Mouse (Mus musculus): ENCODE measurements around the gene Eprs. TPM values are rescaled to one million over a fixed set of nuclear protein-coding genes. Genes with fewer than 3 reads are reported as not detected.

The Eprs gene
- polyA plus RNA-seq, 1 experiment, result 5.0 TPM

DNA sequence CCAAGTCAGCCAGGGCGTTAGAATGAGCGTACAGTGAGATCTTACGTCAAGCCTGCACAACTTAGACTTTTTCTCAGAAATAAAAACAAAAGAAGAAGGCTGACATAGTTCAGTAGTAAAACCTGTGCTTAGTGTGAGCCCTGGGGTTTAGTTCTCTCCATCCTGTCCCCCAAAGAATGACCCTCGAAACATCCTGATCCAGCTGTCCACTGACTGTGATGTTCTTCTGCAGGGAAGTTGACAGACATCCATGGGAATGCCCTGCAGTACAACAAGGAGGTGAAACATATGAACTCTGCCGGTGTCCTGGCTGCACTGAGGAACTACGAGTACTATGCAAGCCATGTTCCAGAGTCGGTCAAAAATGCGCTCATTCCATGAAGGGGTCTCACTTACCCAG, 6.6 kb upstream of the Eprs start:
- WGBS, result 94% methylated on average over 8 of the region's 8 CpGs
- Histone ChIP-seq H3K4me1 (ENCODE audit: control insufficient read depth, insufficient read depth, insufficient read length) (no peaks in the 10 kb centered on the region), H3K27me3 (ENCODE audit: control insufficient read depth, insufficient read depth, low read length) (no peaks in the 10 kb centered on the region), H3K36me3 (ENCODE audit: control insufficient read depth, insufficient read depth, low read length) (peaks cover 3% of the 10 kb centered on the region; the same call in 1 of the 2 replicates), H3K27ac (ENCODE audit: insufficient read depth, low read length) (no peak overlapping the region), H3K4me3 (ENCODE audit: extremely low read depth, insufficient read depth, insufficient read length) (no peak overlapping the region)
- TF ChIP-seq POLR2A (IDR thresholded peaks at IDR 0.05; ENCODE audit: low read depth, low read length) (no peak), CTCF (IDR thresholded peaks at IDR 0.05; ENCODE audit: extremely low read depth, insufficient read depth, insufficient read length, insufficient replicate concordance) (no peak)
- no peak for DNase-seq (ENCODE audit: low read depth in 1 of 2, low spot score in 2 of 2)

- no peak for DNase-seq (ENCODE audit: low read depth in 1 of 2, low spot score in 2 of 2)
- WGBS, result 85% methylated on average over 4 of the region's 4 CpGs
Measured at GRCm38 (mm10) chr1:185358211-185358610, 4.6 kb upstream of the Eprs start.

GRCm38 (mm10) chr1:185363526-185364182, 810 bp downstream of the Eprs start:
- 2% methylated on average over 22 of the region's 22 CpGs for WGBS
- no peak for TF ChIP-seq CTCF (IDR thresholded peaks at IDR 0.05; ENCODE audit: extremely low read depth, insufficient read depth, insufficient read length, insufficient replicate concordance)
- TF ChIP-seq POLR2A (IDR thresholded peaks at IDR 0.05; ENCODE audit: low read depth, low read length), result no peak
- H3K4me1 ChIP-seq (ENCODE audit: control insufficient read depth, insufficient read depth, insufficient read length), result no peaks in the 10 kb centered on the region
- H3K27ac ChIP-seq (ENCODE audit: insufficient read depth, low read length), result peak overlapping the region; percentile 76
- no peaks in the 10 kb centered on the region for H3K27me3 ChIP-seq (ENCODE audit: control insufficient read depth, insufficient read depth, low read length)
- no peak for DNase-seq (ENCODE audit: low read depth in 1 of 2, low spot score in 2 of 2)
- H3K36me3 ChIP-seq (ENCODE audit: control insufficient read depth, insufficient read depth, low read length), result peaks cover 1% of the 10 kb centered on the region; the same call in 1 of the 2 replicates
- H3K4me3 ChIP-seq (ENCODE audit: extremely low read depth, insufficient read depth, insufficient read length), result peak overlapping the region; percentile 81

More at GRCm38 (mm10) chr1:185358211-185358610, 4.6 kb upstream of the Eprs start:
- Histone ChIP-seq H3K36me3 (ENCODE audit: control insufficient read depth, insufficient read depth, low read length) (peaks cover 3% of the 10 kb centered on the region; the same call in 1 of the 2 replicates), H3K4me1 (ENCODE audit: control insufficient read depth, insufficient read depth, insufficient read length) (no peaks in the 10 kb centered on the region), H3K4me3 (ENCODE audit: extremely low read depth, insufficient read depth, insufficient read length) (no peak overlapping the region), H3K27me3 (ENCODE audit: control insufficient read depth, insufficient read depth, low read length) (no peaks in the 10 kb centered on the region), H3K27ac (ENCODE audit: insufficient read depth, low read length) (no peak overlapping the region)
- TF ChIP-seq POLR2A (IDR thresholded peaks at IDR 0.05; ENCODE audit: low read depth, low read length), result no peak
- no peak for TF ChIP-seq CTCF (IDR thresholded peaks at IDR 0.05; ENCODE audit: extremely low read depth, insufficient read depth, insufficient read length, insufficient replicate concordance)

DNA sequence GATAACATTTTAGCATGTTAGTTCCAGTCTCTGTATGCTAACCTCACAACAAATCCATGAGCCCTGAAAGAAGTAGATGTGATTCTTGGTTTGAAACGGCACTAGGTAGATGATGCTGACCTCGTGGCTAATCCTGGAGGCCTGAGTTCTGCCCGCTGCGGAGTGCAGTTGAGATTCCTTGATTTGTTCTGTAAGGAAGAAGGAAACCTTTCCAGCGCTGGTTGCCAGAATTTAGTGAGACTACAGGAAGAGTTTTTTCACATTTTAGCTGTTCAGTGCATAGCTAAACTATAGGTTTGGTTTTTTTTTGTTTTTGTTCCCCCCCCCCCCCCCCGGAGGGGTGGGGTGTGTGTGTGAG, 1.3 kb downstream of the Eprs start:
- no peak for TF ChIP-seq CTCF (IDR thresholded peaks at IDR 0.05; ENCODE audit: extremely low read depth, insufficient read depth, insufficient read length, insufficient replicate concordance)
- TF ChIP-seq POLR2A (IDR thresholded peaks at IDR 0.05; ENCODE audit: low read depth, low read length), result no peak
- peaks cover 1% of the 10 kb centered on the region; the same call in 1 of the 2 replicates for H3K36me3 ChIP-seq (ENCODE audit: control insufficient read depth, insufficient read depth, low read length)
- no peak overlapping the region for H3K4me3 ChIP-seq (ENCODE audit: extremely low read depth, insufficient read depth, insufficient read length)
- H3K4me1 ChIP-seq (ENCODE audit: control insufficient read depth, insufficient read depth, insufficient read length), result no peaks in the 10 kb centered on the region
- 56% methylated on average over 6 of the region's 6 CpGs for WGBS
- H3K27ac ChIP-seq (ENCODE audit: insufficient read depth, low read length), result no peak overlapping the region
- no peaks in the 10 kb centered on the region for H3K27me3 ChIP-seq (ENCODE audit: control insufficient read depth, insufficient read depth, low read length)
- no peak for DNase-seq (ENCODE audit: low read depth in 1 of 2, low spot score in 2 of 2)

DNA sequence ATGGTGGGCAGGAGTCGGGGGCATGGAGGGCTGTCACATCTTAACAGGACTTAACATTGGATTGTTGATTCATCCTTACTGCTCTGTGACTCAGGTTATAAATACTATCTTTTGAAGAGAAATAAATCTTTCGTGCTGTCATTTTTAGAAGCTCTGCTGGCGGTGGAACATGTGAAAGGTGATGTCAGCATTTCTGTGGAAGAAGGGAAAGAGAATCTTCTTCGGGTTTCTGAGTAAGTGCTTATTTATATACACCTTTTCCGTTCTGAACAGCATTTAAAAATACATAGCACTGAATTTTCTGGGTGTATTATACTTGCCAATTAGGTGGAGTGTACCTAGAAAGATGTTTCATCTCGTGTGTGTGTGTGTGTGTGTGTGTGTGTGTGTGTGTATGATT, 4.5 kb downstream of the Eprs start:
- no peaks in the 10 kb centered on the region for H3K4me1 ChIP-seq (ENCODE audit: control insufficient read depth, insufficient read depth, insufficient read length)
- no peaks in the 10 kb centered on the region for H3K27me3 ChIP-seq (ENCODE audit: control insufficient read depth, insufficient read depth, low read length)
- H3K36me3 ChIP-seq (ENCODE audit: control insufficient read depth, insufficient read depth, low read length), result peaks cover 11% of the 10 kb centered on the region
- DNase-seq (ENCODE audit: low read depth in 1 of 2, low spot score in 2 of 2), result no peak
- H3K27ac ChIP-seq (ENCODE audit: insufficient read depth, low read length), result no peak overlapping the region
- 84% methylated on average over 6 of the region's 6 CpGs for WGBS
- TF ChIP-seq POLR2A (IDR thresholded peaks at IDR 0.05; ENCODE audit: low read depth, low read length) (no peak), CTCF (IDR thresholded peaks at IDR 0.05; ENCODE audit: extremely low read depth, insufficient read depth, insufficient read length, insufficient replicate concordance) (no peak)
- no peak overlapping the region for H3K4me3 ChIP-seq (ENCODE audit: extremely low read depth, insufficient read depth, insufficient read length)

DNA sequence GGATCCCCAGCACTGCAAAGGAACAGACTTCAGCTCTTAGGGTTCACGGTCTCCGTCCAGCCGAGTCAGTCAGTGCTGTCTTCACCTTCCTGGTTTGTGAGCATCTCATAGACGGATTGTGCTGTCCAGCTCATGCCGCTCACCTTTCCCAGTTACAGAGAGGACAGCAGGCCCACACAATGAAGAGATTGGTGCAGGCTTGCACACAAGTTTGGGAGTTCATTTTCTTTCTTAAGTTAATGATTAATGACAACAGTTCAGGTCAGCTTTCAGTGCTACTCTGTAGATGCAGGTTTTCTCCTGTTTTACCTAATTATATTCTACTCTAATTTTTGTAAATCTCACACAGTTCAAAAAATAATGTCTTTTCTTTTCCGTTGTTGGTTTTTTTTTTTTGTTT, 7.1 kb downstream of the Eprs start:
- H3K27me3 ChIP-seq (ENCODE audit: control insufficient read depth, insufficient read depth, low read length), result no peaks in the 10 kb centered on the region
- DNase-seq (ENCODE audit: low read depth in 1 of 2, low spot score in 2 of 2), result no peak
- TF ChIP-seq POLR2A (IDR thresholded peaks at IDR 0.05; ENCODE audit: low read depth, low read length), result no peak
- no peak for TF ChIP-seq CTCF (IDR thresholded peaks at IDR 0.05; ENCODE audit: extremely low read depth, insufficient read depth, insufficient read length, insufficient replicate concordance)
- H3K4me3 ChIP-seq (ENCODE audit: extremely low read depth, insufficient read depth, insufficient read length), result no peak overlapping the region
- H3K4me1 ChIP-seq (ENCODE audit: control insufficient read depth, insufficient read depth, insufficient read length), result no peaks in the 10 kb centered on the region
- no peak overlapping the region for H3K27ac ChIP-seq (ENCODE audit: insufficient read depth, low read length)
- 97% methylated on average over 6 of the region's 6 CpGs for WGBS
- H3K36me3 ChIP-seq (ENCODE audit: control insufficient read depth, insufficient read depth, low read length), result peaks cover 21% of the 10 kb centered on the region

GRCm38 (mm10) chr1:185376390-185376789, 13.5 kb downstream of the Eprs start:
- TF ChIP-seq POLR2A (IDR thresholded peaks at IDR 0.05; ENCODE audit: low read depth, low read length), result no peak
- TF ChIP-seq CTCF (IDR thresholded peaks at IDR 0.05; ENCODE audit: extremely low read depth, insufficient read depth, insufficient read length, insufficient replicate concordance), result no peak
- H3K27me3 ChIP-seq (ENCODE audit: control insufficient read depth, insufficient read depth, low read length), result no peaks in the 10 kb centered on the region
- H3K4me3 ChIP-seq (ENCODE audit: extremely low read depth, insufficient read depth, insufficient read length), result no peak overlapping the region
- no peaks in the 10 kb centered on the region for H3K4me1 ChIP-seq (ENCODE audit: control insufficient read depth, insufficient read depth, insufficient read length)
- H3K27ac ChIP-seq (ENCODE audit: insufficient read depth, low read length), result no peak overlapping the region
- no peak for DNase-seq (ENCODE audit: low read depth in 1 of 2, low spot score in 2 of 2)
- H3K36me3 ChIP-seq (ENCODE audit: control insufficient read depth, insufficient read depth, low read length), result peaks cover 39% of the 10 kb centered on the region

All from spleen, adult 2 months (tissue).